In the genomic region with DNA sequence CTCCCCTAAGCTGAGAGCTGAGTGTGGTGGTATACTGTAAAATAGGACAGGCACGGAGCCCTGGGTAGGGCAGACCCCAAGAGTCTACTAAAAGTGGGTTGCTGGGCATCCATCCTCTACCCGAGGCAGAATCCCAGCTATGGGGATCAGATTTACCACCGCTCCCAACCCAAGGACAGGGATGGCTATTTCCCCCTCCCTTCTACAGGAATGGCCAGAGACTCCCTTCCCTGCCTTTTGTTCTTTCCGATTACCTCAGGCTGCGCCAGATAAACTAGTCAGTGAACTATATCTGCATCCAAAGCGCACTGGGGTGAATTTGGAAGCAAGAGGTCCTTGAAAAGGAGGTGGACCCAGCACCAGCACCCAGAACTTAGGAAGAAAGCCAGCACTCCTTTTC, we compare ENCODE assay signal across 12 mouse cellular contexts.
A peak's percentile ranks its signal among the peaks of the same experiment; 100 is the strongest.
DNase-seq lines count a peak whose midpoint lies in the region; ATAC-seq and TF ChIP-seq lines count a peak whose summit lies in the region.
"Had no signal": no experiment of that assay in that cellular context is flagged by ENCODE, and none has a peak within 500 bp of the region (broad histone marks: within the 10 kb centered on the region; RNA-seq: fewer than 3 reads in every experiment).

No protein-coding gene starts in this region.

- no peak for DNase-seq in kidney, postnatal 0 days (ENCODE audit: low spot score)
- no peak for DNase-seq in kidney, adult 2 months
- DNase-seq in hindbrain, embryonic 11.5 days (ENCODE audit: low spot score), result peak; percentile 15
- no peak for DNase-seq in ovary, postnatal 10 days (ENCODE audit: low spot score)
- DNase-seq in cerebellum, adult 11 months, result no peak
- DNase-seq: lung, postnatal 4 days; thymus, adult 18-20 months had no signal

- H3K4me1 ChIP-seq in kidney, postnatal 0 days (replicated peaks; ENCODE audit: insufficient read depth, low read length), result peaks cover 38% of the 10 kb centered on the region
- peaks cover 40% of the 10 kb centered on the region for H3K4me1 ChIP-seq in kidney, adult 2 months (ENCODE audit: control insufficient read depth, insufficient read depth, low read length)
- peaks cover 84% of the 10 kb centered on the region for H3K4me1 ChIP-seq in embryonic facial prominence, embryonic 12.5 days
- peaks cover 9% of the 10 kb centered on the region for H3K4me1 ChIP-seq in hindbrain, embryonic 11.5 days (replicated peaks; ENCODE audit: control insufficient read depth, insufficient read depth, low read length)
- H3K4me1 ChIP-seq in midbrain, embryonic 15.5 days, result peaks cover 91% of the 10 kb centered on the region

- H3K9ac ChIP-seq in kidney, postnatal 0 days (ENCODE audit: low read depth, low read length), result no peak overlapping the region
- H3K9ac ChIP-seq in embryonic facial prominence, embryonic 12.5 days, result no peak overlapping the region
- peak overlapping the region; percentile 37; the same call in 1 of the 2 replicates for H3K9ac ChIP-seq in hindbrain, embryonic 11.5 days (ENCODE audit: low read depth, low read length)
- no peak overlapping the region for H3K9ac ChIP-seq in midbrain, embryonic 15.5 days
- H3K9ac ChIP-seq: embryonic facial prominence, embryonic 15.5 days had no signal

- no peak for TF ChIP-seq POLR2A in kidney, adult 2 months (IDR thresholded peaks at IDR 0.05; ENCODE audit: low read depth, low read length)

- H3K9me3 ChIP-seq in kidney, postnatal 0 days (replicated peaks; ENCODE audit: low read length), result no peaks in the 10 kb centered on the region
- H3K9me3 ChIP-seq in embryonic facial prominence, embryonic 12.5 days, result no peaks in the 10 kb centered on the region
- H3K9me3 ChIP-seq in hindbrain, embryonic 11.5 days (ENCODE audit: control insufficient read depth, low read length), result no peaks in the 10 kb centered on the region
- H3K9me3 ChIP-seq in midbrain, embryonic 15.5 days, result no peaks in the 10 kb centered on the region
- H3K9me3 ChIP-seq: embryonic facial prominence, embryonic 15.5 days had no signal

- no peaks in the 10 kb centered on the region; the same call in none of the 2 replicates for H3K27me3 ChIP-seq in kidney, postnatal 0 days (ENCODE audit: insufficient read depth, low read length)
- no peaks in the 10 kb centered on the region for H3K27me3 ChIP-seq in kidney, adult 2 months (replicated peaks; ENCODE audit: control insufficient read depth, insufficient read depth, low read length)
- H3K27me3 ChIP-seq in embryonic facial prominence, embryonic 12.5 days, result peaks cover 89% of the 10 kb centered on the region
- peaks cover 38% of the 10 kb centered on the region for H3K27me3 ChIP-seq in hindbrain, embryonic 11.5 days (ENCODE audit: control insufficient read depth, insufficient read depth, low read length)
- peaks cover 19% of the 10 kb centered on the region for H3K27me3 ChIP-seq in midbrain, embryonic 15.5 days (replicated peaks)
- H3K27me3 ChIP-seq: CH12.LX had no signal

- no peak overlapping the region for H3K27ac ChIP-seq in kidney, postnatal 0 days
- no peak overlapping the region for H3K27ac ChIP-seq in kidney, adult 2 months (ENCODE audit: insufficient read depth, low read depth, low read length)
- 0 out of 2 replicates have a peak overlapping the region, but pooled peaks have one; percentile 46 for H3K27ac ChIP-seq in embryonic facial prominence, embryonic 12.5 days
- no peak overlapping the region for H3K27ac ChIP-seq in hindbrain, embryonic 11.5 days (ENCODE audit: low read depth, low read length)
- H3K27ac ChIP-seq in midbrain, embryonic 15.5 days, result no peak overlapping the region
- H3K27ac ChIP-seq: embryonic facial prominence, embryonic 15.5 days had no signal

- H3K36me3 ChIP-seq in kidney, postnatal 0 days (ENCODE audit: insufficient read depth, low read length), result no peaks in the 10 kb centered on the region
- no peaks in the 10 kb centered on the region for H3K36me3 ChIP-seq in kidney, adult 2 months (ENCODE audit: control insufficient read depth, insufficient read depth, low read length)
- no peaks in the 10 kb centered on the region for H3K36me3 ChIP-seq in embryonic facial prominence, embryonic 12.5 days
- H3K36me3 ChIP-seq in hindbrain, embryonic 11.5 days (ENCODE audit: control insufficient read depth, insufficient read depth, low read length), result no peaks in the 10 kb centered on the region
- no peaks in the 10 kb centered on the region for H3K36me3 ChIP-seq in midbrain, embryonic 15.5 days (replicated peaks)
- H3K36me3 ChIP-seq: embryonic facial prominence, embryonic 15.5 days had no signal

- no peak overlapping the region for H3K4me3 ChIP-seq in kidney, postnatal 0 days (replicated peaks; ENCODE audit: low read depth, low read length)
- no peak overlapping the region for H3K4me3 ChIP-seq in kidney, adult 2 months (ENCODE audit: insufficient read depth, low read depth, low read length)
- no peak overlapping the region for H3K4me3 ChIP-seq in embryonic facial prominence, embryonic 12.5 days
- no peak overlapping the region for H3K4me3 ChIP-seq in hindbrain, embryonic 11.5 days (ENCODE audit: low read depth, low read length)
- H3K4me3 ChIP-seq in midbrain, embryonic 15.5 days, result no peak overlapping the region
- H3K4me3 ChIP-seq: embryonic facial prominence, embryonic 15.5 days had no signal

- no peak for ATAC-seq in kidney, postnatal 0 days (replicated peaks; ENCODE audit: low FRiP score, low read depth)
- no peak for ATAC-seq in embryonic facial prominence, embryonic 12.5 days (ENCODE audit: insufficient number of reproducible peaks, insufficient read depth, low FRiP score, low TSS enrichment)
- no peak for ATAC-seq in hindbrain, embryonic 11.5 days (ENCODE audit: low FRiP score)
- no peak for ATAC-seq in midbrain, embryonic 15.5 days (replicated peaks)
- no peak for ATAC-seq in cerebellum, adult (ENCODE audit: insufficient number of reproducible peaks, low FRiP score, low TSS enrichment)

- H3K4me2 ChIP-seq in kidney, postnatal 0 days (ENCODE audit: low read length), result peak overlapping the region; percentile 21; the same call in 1 of the 2 replicates
- peak overlapping the region; percentile 28 for H3K4me2 ChIP-seq in embryonic facial prominence, embryonic 12.5 days (replicated peaks)
- H3K4me2 ChIP-seq in hindbrain, embryonic 11.5 days (replicated peaks; ENCODE audit: low read depth, low read length), result peak overlapping the region; percentile 25; the same call in 1 of the 2 replicates
- peak overlapping the region; percentile 18; the same call in 1 of the 2 replicates for H3K4me2 ChIP-seq in midbrain, embryonic 15.5 days
- H3K4me2 ChIP-seq: embryonic facial prominence, embryonic 15.5 days had no signal

- 23% methylated on average over 6 of the region's 6 CpGs for WGBS in kidney, postnatal 0 days
- 60% methylated on average over 6 of the region's 6 CpGs for WGBS in kidney, adult 2 months
- WGBS in embryonic facial prominence, embryonic 12.5 days, result 4% methylated on average over 6 of the region's 6 CpGs
- 5% methylated on average over 6 of the region's 6 CpGs for WGBS in hindbrain, embryonic 11.5 days
- 4% methylated on average over 6 of the region's 6 CpGs for WGBS in midbrain, embryonic 15.5 days

- TF ChIP-seq CTCF in kidney, postnatal 0 days (IDR thresholded peaks at IDR 0.05; ENCODE audit: low read depth), result no peak
- TF ChIP-seq CTCF in kidney, adult 2 months (conservative IDR thresholded peaks at IDR 0.05; ENCODE audit: insufficient read depth, insufficient read length, low read depth, low read length), result no peak
